Mouse (Mus musculus): ENCODE measurements around the gene Atg2a.

Atg2a gene

GRCm38 (mm10) chr19:6241274-6242107 is at the start of gene Atg2a:
Gene Atg2a, plus strand, starts transcription at chr19:6241668.
- peak; percentile 98 to 99 for DNase-seq

DNA sequence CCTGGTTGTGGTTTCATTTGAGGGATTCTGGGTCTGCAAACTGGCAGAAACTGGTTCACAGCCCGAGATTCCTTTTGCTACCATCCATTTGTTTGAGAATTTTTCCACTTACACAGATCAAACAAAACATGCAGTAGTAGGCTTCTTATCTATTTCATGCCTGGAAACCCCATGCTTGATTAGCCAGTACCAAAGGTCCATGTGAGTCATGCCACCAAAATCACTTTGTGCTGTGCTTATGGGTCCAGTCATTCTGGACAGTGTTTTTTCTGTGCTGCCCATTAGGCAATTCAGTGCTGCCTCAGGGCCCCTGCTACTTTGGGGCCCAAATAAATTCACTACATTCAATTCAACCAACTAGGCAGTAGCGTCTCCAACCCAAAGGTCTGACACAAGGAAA is 37.2 kb upstream of the Atg2a start:
- no peak for DNase-seq

- no peak for DNase-seq
Observed at GRCm38 (mm10) chr19:6206716-6207115, 34.8 kb upstream of the Atg2a start.

GRCm38 (mm10) chr19:6216046-6216705 is 25.3 kb upstream of the Atg2a start:
- DNase-seq = no peak

- no peak for DNase-seq
Observed at GRCm38 (mm10) chr19:6218606-6219005, 22.9 kb upstream of the Atg2a start.

DNA sequence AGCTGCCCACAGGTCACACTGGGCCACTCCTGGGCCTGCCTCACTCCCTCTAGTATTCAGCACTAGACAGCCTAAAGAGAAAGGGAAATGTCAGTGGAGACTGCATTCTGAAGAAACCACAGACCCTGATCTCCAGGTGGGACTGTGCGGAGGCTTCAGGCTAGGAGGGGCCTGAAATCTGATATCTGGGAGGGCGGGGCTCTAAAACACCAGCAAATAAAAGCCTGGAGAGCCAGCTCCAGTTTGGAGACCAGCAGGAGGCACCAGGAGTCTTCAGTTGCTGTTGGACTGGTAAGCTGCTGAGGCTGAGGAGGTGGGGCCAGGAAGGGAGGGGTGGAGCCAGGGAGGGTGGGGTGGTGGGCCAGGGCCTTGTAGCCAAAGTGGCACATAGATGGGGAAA is 15.3 kb upstream of the Atg2a start, which contains the start of gene Gpha2:
Gene Gpha2, plus strand, starts transcription at position 246 of the 400 bp plus-strand sequence.
- DNase-seq = no peak

DNA sequence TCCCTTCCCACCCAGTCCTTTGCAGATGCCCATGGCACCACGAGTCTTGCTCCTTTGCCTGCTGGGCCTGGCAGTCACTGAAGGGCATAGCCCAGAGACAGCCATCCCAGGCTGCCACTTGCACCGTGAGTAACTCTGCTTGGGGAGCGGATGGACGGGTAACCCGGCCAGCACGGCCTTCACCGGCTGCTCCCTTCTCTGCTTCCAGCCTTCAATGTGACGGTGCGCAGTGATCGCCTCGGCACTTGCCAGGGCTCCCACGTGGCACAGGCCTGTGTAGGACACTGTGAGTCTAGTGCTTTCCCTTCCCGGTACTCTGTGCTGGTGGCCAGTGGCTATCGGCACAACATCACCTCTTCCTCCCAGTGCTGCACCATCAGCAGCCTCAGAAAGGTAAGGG is 14.7 kb upstream of the Atg2a start:
- DNase-seq = peak in 1 of 2 experiments; percentile 31

DNA sequence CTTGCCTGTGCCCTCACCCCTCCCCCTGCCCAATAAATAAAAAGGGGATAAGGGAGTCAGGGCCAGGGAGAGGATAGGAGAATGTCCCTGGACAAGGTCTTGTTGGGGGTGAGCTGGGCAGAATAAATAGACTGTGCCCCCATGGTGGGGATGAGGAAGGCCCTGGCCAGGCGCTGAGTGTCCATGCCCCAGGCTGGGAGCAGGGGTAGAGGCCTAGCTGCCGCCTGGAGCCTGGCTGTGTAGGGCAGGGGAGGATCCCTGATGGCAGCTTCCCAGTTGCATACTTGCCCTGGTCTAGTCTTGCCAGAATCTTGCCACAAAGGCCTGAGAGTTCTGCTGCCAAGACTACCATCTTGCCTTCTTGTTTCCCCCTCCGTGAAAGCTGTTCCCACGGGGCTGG is 13.6 kb upstream of the Atg2a start:
- DNase-seq = peak in 1 of 2 experiments; percentile 16

- peak; percentile 56 for DNase-seq
Observed at GRCm38 (mm10) chr19:6230411-6230810, 11.1 kb upstream of the Atg2a start.

GRCm38 (mm10) chr19:6231036-6231435 is 10.4 kb upstream of the Atg2a start:
- peak in 1 of 2 experiments; percentile 28 for DNase-seq

GRCm38 (mm10) chr19:6233647-6234046 is 7.8 kb upstream of the Atg2a start:
- peak; percentile 11 to 15 for DNase-seq

DNA sequence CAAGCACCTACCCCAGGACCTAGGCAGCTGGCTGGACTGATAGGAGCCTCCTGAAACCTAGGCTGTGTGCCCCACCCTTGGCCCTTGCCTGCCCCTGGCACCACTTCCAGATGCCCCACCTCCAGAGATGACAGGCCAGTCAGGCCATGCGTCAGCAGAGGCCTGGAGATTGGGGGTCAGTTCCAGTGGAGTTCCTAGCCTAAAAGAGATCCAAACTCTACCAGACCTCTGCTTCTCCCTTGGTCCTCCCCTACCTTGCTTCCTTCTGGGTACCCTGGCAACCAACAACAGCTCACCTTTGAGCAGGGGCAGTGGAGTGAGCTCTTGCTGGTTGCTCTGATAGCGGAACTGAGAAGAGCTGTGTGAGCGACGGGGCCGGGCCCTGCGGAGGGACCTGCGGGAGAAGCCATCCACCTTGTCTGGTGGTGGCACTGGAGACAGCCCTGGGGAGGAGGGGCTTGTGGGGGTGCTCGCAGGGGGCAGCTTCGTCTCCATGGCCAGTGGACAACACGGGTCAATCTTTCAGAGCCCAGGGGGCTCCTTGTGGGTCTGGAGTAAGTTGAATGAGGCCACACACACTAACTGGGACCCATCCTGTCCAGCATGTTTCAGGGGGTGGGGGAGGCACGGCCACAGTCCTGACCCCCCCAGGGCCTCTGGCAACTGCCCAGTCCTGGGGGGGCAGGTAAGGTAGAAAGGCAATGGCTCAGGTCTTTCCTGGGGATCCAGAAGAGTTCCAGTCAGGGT is 7.0 kb upstream of the Atg2a start:
- DNase-seq = peak; percentile 42 to 51

- peak; percentile 96 to 97 for DNase-seq
Observed at GRCm38 (mm10) chr19:6235084-6236052, 6.1 kb upstream of the Atg2a start, which contains the start of gene Ppp2r5b. Gene Ppp2r5b, minus strand, starts transcription at chr19:6235872.

DNA sequence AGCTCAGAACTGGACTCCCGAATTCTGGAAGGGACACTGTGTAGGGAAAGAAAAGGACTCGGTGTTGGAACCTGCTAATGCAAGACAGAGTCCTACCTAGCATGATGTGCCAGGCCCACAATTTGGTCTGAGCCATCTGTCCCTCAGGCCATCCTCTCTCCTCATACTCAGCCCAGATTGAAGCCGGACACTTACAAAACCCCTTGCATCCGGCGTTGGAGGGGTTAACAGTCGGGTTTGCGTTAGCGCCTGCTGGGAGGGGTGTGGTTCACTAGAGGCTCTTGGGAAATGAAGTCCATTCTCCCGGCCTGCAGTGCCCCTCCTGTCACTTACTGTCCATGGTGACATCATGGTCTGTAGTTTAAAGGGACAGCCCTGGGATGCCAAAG is 5.4 kb upstream of the Atg2a start:
- peak; percentile 97 to 98 for DNase-seq

- DNase-seq = peak; percentile 40 to 58
Observed at GRCm38 (mm10) chr19:6236842-6237241, 4.6 kb upstream of the Atg2a start.

DNA sequence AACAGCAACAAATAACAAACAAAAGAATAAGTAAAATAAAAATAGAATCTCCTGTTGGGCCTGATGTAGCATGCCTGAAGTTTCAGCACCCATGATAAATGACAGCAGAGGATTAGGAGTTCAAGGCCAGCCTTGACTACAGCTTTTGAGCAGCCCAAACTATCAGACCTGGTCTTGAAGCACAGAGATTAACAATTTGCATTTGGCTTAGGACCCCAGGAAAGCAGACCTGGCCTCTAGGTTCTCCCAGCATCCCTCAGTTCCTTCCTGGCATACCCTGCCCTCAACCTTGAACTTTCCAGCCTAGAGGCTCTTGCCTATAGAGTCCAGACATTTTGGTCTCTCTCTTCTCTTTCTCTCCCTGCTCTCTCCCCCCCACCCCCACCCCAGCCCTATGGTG is 2.7 kb upstream of the Atg2a start:
- no peak for DNase-seq

GRCm38 (mm10) chr19:6240136-6240535 is 1.3 kb upstream of the Atg2a start:
- no peak for DNase-seq

- DNase-seq = no peak
Observed at GRCm38 (mm10) chr19:6240725-6241124, 743 bp upstream of the Atg2a start.

GRCm38 (mm10) chr19:6242281-6242680 is 813 bp downstream of the Atg2a start:
- peak; percentile 48 to 69 for DNase-seq

DNA sequence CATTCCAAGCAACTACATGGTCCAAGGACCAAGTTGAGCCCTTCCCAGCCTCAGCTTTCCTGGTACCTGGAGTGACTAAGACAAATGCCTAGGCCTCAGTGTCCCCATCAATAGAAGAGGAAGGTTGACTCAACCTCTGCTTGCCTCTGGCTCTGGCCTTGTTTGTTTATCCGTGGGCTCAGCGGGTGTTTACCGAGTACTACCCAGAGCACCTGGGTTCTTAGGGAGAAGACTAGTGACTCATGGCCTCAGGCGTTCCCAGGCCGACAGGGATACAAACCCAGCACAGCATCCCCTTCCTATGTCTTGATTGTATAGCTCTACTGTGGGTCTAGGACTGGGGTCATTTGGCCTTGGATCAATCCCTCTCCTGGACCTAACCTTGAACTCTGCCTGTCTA is 1.8 kb downstream of the Atg2a start:
- no peak for DNase-seq

GRCm38 (mm10) chr19:6245806-6246205 is 4.3 kb downstream of the Atg2a start:
- DNase-seq = no peak
